Mouse (Mus musculus): ENCODE results near the gene Nomo1.

Gene Nomo1

DNA sequence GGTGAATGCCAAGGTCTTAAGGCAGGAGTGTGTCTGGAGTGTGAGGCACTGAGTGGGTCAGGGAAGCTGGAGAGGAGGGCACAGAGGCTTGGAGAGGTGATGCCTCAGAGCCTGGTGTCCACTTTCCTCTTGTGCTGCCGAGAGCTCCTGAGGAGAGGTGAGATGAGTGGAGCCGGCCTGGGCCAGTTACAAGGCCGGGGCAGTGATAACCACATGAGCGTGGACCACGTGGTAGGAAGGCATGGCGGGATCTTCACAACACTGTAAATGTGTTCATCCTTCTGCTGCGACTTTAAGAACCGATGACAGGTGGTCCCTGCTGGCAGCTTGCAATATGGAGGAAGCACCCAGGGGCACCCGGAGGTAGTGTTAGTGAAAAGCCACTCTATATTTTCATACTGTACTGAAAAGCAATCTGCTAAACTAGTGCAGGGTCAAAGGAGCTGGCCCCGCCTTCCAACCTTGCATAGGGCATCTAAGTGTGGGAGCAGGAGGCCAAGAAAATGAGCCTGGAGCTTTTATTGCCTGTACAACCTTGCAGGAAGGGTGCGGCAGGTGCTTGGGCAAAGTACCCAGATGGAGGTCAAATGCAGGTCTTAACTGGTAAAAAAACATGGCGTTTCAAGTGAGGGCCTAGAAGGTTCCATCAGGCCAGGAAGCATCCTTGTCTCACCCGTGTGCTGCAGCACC lies 14.5 kb downstream of the Nomo1 start:
- no peak for DNase-seq

DNA sequence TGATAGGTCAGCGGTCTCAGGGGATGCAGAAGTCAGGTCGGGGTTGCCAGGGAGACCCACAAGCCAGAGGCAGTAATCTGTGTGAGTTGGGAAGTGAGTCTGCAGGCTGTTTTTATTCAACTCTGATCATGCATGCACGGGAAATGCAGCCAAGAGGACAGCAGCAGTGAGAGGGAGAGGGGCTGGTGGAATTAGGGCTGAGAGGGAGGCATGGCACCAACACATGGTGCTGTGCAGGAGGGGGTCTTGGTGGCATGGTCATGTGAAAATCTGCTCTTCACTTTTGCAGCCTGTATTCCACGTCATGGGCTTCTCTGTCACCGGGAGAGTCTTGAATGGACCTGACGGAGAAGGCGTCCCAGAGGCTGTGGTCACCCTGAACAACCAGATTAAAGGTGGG lies 16.5 kb downstream of the Nomo1 start:
- DNase-seq: no peak

DNA sequence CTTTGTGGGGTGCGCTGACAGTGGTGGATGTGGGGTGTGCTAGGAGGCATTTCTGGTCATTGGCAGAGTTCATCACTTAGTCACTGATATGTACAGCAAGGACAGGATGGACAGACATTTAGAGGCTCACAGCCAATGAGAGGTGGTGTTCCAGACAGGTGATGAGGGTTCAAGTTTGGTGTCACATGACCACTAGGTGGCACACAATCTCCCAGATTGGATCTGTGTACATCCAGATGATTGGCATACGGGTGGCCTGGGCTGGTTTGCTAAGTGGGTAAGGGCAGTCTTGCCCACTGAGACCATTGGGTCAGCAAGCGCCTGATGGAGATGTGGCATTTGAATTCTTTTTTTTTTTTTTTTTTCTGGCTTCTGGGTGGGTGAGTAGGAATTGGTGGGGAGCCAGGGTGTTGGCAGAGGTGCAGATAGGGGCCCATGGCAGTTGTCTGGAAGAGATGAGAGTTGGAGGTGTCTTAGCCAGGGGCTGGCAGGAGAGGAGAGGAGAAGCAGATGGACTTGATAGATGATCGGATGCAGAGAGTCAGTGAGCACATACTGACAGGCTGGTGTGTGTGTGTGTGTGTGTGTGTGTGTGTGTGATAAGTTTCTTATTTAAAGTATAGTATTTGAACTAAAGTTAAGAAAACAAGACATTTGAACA lies 18.8 kb downstream of the Nomo1 start:
- peak in 1 of 2 experiments; percentile 14 for DNase-seq

DNA sequence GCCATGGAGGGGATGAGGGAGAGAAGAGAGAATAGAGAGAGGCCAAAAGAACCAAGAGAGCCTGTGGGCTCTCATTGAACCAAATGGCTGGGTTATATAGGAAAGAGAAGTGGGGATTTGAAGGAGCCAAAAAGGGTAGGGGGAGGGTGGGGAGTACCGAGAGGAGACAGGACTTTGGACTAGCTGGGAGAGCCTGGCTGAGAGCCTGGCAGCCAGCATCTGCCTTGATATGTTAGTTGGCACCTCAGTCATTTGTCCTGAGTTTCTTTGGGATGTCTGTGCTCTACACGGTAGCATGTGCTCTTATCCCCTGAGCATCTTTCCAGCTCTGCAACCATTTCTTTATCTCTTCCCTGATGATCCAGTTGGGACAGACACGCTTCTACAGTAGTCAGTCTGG lies 20.1 kb downstream of the Nomo1 start:
- DNase-seq: no peak

DNA sequence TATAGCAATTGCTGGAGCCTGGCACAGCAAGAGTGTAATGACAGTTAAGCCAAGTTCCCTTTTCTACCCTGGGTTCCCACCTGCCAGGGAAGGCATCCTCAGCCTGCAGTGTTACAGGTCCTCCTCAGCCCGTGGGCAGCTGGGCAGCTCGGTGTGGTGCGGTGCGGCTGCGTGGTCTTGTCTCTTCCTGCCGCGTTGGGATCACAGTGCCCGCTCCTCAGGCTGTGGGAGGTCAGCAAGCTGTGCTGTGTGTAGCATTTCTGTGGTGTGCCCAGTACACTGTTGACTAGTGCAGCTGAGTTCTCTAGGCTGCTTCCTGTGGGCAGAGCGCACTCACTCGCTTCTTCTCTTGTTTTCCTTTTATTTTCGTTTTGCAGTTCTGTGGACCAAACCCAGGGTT lies 25.4 kb downstream of the Nomo1 start:
- no peak for DNase-seq

DNA sequence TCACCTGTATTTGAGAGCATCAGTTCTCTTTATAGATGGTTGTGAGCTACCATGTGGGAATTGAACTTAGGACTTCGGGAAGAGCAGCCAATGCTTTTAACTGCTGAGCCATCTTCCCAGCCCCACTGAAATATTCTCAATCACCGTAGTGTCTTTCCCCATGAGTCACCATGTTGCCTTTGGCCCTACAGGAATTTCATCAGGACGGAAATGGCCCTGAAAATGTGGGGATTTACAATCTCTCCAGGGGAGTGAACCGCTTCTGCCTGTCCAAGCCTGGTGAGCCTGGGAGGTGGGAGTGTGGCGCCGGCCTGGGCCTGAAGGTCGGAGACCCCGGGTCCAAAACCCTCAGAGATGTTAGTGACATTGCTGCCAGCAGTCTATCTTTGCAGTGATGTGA lies 27.2 kb downstream of the Nomo1 start:
- no peak for DNase-seq

DNA sequence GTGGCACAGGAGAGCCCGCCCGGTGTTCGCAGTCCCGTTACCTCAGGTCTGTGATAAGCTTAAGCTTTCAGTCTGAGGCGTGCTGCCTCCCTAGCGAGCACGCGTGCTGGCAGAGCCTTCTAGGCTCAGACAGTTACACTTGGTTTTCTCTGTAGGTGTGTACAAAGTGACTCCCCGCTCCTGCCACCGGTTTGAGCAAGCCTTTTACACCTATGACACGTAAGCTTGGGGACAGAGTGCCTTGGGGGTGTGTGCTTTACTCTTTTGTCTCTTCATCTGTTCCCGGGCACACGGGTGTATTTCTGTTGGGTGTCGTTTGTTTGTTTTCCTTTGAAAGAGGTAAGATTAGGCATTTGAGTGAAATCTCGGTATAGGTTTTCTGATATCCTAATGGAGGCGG lies 28.1 kb downstream of the Nomo1 start:
- DNase-seq: no peak

DNA sequence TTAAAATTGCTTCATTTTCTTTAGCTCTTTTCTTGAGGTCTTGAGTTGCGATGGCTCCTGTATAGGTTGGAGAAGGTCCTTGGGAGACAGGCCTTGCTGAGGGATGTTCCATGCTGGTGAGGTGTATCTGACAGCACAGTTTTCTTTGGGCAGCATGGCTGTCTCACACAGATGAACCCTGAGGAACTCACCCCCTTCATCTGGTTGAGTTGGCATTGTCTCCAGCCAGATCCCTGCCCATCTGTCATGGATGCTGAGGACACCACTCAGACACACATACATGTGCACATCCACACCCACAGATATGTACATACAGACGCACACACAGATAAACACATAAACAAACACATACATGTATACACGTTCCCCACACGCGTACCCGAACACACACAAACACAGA lies 29.8 kb downstream of the Nomo1 start:
- no peak for DNase-seq

DNA sequence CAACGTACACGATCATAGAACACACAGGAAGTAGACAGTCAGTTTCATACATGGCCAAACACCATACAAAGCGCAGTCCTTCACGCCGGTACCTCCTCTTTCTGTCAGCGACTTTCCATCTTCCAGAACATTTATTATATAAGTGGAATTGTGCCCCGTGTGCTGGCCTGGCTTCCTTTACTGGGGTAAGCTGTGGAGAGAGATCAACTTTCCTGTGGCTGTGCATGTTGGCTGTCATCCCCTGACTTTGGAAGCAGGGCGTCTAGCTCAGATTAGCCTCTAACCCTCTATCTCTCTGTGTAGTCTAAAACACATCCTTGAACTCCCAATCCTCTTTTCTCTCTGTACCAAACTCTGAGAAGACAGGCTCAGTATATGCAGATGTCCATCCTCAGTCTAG lies 35.3 kb downstream of the Nomo1 start:
- DNase-seq: no peak

DNA sequence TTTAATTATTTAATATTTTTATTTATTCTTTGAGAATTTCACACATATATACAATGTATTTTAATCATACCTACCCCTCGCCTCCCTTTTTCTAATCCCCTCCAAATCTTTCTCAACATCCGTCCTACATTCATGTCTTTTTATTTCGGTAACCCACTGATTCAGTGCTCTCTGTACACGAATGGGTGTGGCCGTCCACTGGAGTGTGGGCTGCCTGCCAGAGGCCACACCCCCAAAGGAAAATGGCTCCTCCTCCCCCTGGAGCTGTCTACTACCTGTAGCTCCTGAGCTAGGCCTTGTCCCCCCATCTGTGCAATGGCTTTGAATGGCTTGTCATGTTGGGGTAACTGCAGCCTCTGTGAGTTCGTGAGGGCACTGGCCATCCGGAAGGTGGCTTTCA lies 43.3 kb downstream of the Nomo1 start:
- DNase-seq: no peak

DNA sequence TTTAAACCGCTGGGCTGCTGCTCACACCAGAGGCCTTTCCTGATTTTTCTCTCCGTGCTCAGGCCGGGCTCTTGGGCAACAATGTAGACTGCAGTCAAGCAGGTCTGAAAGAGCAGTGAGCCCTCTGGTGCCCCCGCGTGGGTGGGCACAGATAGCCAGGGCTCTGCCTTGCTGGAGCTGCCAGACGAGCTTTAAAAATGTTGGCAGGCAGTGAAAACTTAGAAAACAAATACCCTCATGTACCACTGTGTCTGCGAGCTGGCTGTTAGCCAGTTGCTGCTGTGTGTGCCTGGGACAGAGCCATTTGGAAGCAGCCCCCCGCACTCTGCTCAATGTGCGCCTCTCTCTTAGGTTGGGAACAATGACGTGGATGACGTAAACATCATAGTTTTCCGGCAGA lies 44.2 kb downstream of the Nomo1 start:
- DNase-seq: no peak

DNA sequence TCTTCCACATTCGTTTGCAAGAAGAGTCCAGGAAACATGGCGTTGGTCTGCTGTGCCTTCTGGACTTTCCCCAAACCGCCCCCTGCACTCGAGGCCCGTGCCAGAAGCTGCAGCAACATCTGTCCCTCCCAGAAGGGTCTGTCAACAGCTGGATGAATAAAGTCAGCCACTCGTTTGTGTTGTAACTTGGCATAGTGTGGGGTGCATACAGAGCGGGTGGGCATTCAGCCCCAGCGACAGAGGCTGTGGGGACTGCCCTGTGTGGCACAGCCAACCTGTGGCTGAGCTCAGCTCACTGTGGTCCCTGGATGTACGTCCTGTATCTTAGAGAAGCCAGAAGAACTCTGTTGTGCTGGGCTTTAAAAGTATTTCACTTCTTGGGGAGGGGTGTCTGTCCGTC lies 50.5 kb downstream of the Nomo1 start:
- DNase-seq: no peak

DNA sequence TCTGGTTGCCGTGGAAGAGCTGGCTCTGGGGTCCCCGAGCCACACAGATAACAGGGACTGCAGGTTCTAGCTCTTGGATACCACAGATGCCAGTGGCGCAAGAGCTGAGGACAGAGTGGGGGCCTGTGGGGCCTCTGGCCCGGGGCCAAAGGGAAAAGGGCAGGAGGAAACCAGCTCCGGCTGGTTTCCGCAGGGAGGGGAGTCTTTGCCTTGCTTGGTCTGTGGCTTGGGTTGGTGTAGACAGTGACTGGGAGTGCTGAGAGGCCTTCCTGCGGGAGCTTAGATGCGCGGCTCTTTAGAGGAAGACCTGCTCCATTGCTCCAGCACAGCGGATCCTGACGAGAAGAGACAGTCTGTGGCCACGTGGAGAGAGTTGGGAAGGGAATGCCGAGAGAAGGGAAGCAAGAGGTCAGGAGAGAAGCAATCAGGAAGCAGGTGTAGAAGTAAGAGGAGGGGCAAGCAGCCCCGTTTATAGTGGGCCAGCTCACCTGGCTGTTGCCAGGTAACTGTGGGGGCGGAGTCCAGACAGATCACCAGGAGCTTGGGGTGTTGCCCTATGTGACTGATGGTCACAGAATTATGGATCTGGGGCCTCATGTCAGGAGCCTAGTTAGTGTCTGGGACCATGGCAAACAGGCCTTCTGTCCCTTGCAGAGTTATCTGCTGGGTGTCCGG lies 51.5 kb downstream of the Nomo1 start:
- peak; percentile 54 to 64 for DNase-seq

DNA sequence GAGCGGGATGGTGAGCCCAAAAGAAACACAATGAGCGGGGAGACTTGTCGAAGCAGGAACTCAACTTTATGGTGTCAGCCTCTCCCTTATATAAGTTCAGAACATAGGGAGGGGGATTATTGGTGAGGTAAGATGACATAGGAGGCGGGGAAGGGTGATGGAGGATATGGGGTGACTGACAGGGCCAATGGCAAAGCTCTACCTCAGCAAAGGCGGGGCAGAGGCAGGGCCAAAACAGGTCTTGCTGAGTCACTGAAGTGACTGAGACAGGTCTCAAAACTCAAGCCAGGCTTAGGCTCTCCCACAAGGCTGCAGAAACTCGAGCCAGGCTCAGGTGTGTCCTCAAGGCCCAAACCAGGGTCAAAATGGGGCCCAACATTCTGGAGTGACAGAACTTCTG lies 52.9 kb downstream of the Nomo1 start:
- DNase-seq: no peak

DNA sequence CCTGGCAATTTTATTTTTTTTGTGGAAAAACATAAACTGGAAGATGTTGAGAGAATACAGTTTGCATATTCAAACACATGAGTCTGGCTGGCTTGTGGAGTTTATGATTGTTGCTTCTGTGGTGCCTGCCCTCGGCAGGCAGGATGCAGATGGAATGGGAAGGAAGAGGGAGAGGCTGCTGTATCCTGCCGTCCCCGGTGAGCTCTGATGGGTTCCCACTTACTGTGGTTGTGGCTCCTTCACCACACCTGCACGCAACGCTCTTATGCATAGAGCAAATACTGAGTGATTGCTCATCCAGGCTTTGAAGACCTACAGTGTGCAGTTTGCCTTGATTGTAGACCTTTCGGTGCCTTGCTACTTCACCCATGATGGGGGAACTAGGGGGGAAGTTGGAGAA lies 54.7 kb downstream of the Nomo1 start:
- DNase-seq: no peak

DNA sequence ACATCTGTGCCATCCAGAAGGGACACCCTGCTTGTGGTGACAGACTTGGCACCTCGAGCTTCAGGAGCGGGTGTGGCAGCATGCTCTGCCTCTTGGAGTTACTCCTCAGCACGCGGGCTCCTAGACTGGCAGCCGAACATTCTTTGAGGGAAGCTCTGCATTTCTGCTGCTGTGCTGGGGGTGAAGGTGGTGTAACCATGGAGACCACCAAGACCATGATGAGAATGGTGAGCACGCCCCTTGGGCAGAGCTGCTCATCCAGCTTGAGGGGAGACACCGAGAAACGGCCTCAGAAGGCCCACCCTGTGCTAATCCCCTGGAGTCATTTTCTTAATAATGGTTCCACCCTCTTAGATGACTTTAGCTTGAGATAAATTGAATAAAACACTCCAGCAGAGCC lies 59.3 kb downstream of the Nomo1 start:
- no peak for DNase-seq

DNA sequence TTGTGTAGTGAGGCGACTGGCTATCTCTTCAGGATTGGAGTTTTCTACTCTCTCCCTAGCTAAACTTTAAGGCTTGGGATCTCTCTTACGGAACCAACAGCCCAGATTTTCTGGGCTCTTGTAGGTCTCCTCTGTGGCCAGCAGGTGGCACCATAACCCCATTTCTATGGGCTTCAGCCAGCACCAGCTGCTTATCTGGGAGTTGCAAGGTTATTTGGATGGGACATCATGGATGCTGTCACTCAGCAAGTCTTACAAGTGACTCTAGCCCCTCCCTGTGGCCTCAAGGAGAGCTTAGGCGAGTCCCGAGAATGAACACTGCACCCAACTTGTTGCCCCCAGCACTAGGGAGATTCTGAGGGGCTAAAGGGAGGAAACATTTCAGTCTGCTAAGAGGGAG lies 62.6 kb downstream of the Nomo1 start:
- peak; percentile 78 to 80 for DNase-seq

DNA sequence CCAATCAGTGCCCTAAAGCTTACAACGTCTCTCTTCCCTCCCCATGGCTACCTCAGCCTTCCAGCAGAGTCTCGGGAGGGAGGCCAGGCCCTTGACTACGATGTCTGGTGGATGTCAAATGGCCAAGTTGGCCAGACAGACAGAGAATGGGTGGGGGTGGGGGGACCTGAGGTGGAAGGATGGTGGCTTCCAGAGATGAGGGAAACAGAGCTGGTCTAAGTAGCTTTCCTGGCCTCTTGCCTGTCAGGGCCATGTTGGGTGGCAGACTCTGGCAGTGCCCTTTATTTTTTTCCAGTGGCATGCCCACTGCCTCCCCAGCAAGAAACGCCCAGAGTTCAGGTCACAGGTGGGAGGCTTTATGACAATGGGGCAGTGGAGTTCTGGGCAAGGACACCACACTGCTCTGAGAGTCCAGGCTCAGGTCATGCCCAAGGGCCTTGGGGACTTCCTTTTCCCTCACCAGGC lies 63.9 kb downstream of the Nomo1 start:
- no peak for DNase-seq

DNA sequence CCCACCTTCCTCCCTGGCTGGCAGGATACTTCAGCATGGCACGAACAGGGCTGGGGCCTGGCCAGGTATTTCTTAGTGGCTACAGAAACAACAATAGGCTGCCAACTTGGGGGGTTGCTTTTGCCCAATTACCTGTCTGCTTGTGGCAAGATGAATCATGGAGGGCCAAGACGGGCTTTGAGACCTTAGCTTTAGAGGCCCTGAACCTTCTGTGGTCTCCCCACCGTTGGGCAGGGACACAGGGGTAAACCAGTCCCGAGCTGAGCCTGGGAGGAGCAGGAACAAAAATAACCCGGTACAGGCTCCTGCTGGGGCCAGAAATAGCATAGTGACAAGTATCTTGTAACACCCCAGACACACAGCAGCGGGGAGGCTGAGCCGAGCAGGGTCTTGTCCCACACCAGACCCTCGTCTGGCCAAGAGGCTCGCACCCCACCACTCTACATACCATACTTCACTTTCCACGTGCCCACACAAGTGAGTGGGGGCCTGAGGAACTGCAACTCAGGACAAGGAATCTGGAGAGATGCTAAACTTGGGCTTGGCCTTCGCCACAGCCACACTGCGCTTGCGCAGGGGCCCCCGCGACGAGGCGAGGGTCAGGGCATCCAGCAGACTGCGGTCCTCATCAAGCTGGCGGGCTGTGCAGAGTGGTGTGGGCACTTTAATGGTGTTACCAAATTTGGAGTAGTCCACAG lies 64.9 kb downstream of the Nomo1 start:
- DNase-seq: no peak

DNA sequence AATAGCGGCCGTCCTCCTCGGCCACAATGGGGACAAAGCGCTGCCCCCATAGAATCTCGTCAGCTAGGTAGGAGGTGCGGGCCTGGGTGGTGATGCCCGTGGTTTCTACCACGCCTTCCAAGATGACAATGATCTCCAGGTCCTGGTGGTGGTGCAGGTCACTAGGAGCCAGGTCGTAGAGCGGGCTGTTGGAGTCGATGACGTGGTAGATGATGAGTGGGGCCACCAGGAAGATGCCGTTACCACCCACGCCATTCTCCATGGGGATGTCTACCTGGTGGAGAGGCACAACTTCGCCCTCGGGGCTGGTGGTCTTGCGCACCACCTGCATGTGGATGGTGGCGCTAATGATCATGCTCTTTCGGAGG lies 65.4 kb downstream of the Nomo1 start:
- DNase-seq: no peak

DNA sequence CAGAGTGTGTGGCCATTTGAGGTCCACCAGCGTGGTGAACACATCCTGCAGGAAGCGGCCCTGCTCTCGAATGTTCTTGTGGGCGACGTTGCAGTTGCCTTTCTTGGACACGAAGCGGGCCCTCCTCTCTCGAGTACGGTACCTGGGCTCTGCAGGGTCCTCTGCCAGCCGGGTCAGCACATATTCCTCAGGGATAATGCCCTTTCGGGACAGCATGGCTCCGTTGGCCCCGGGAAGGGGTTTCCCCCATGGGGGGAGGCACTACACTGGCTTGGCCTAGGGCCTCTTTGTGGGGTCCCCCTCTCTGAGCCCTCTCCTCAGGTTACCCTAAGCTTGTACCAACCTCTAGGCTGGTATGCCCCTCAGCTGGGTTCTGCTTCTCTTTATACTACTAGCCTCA lies 66.2 kb downstream of the Nomo1 start:
- no peak for DNase-seq

DNA sequence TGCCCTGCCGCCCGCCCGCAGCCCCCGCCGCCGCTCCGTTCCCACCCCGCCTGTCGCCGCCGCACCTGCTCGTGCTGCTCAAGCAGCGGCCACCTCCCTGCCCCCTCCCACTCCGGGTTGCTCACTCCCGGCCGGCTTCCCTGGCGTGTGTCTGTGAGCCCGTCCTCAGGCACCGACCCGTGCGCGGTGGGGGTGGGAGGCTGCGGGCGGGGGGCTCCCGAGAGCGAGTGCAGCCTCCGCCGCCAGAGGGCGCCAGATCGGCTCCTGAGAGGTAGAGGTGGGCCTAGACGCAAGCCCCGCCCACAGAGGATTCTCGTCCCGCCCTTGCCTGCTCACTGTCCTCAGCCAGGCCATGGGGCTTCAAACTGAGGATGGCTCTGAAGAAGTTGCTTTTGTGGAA lies 67.1 kb downstream of the Nomo1 start, which contains the start of gene Kcnj11:
Kcnj11 (minus strand) TSS at position 202 of the 400 bp plus-strand sequence.
- DNase-seq: peak; percentile 89 to 93

DNA sequence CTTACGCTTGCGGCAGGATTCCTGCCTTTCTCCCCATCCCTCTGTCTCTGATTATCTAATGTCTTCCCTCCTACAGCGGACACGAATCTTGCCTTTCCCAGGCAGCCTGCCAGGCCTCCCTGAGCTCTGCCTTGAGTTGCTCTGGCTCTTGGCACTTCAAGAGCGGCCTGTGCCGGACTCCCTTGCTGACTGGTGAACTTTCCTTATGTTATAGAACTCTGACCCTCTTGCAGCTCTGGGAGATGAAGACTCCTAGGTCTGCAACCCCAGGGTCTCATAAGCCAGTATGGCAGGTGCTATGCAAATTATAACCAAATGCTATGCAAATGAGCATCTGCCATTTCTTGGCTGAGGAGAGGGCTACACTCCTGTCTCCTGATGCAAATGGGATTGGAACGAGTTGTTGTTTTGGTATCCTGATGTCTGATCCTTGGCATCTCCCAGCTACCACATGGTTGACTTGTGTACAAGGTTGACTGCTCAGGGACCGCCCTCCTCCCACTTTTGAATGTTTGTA lies 69.6 kb downstream of the Nomo1 start:
- DNase-seq: no peak
